Mouse (Mus musculus): ENCODE measurements around the gene C1qb.

The C1qb gene

GRCm38 (mm10) chr4:136893691-136894543 is 7.9 kb upstream of the C1qb start:
- DNase-seq = peak; percentile 37

GRCm38 (mm10) chr4:136892811-136893210 is 6.8 kb upstream of the C1qb start, which contains the start of gene C1qc:
Gene C1qc, minus strand, starts transcription at chr4:136893065.
- DNase-seq = no peak

GRCm38 (mm10) chr4:136892371-136892770 is 6.4 kb upstream of the C1qb start:
- no peak for DNase-seq

GRCm38 (mm10) chr4:136891115-136891514 is 5.1 kb upstream of the C1qb start:
- DNase-seq = no peak

- DNase-seq = no peak
Observed at GRCm38 (mm10) chr4:136889981-136890380, 4.0 kb upstream of the C1qb start.

GRCm38 (mm10) chr4:136887714-136888113 is 1.7 kb upstream of the C1qb start:
- DNase-seq = no peak

- DNase-seq = no peak
Observed at GRCm38 (mm10) chr4:136878601-136879000, 7.4 kb downstream of the C1qb start.

GRCm38 (mm10) chr4:136878171-136878570 is 7.8 kb downstream of the C1qb start:
- no peak for DNase-seq

GRCm38 (mm10) chr4:136876971-136877370 is 9.0 kb downstream of the C1qb start:
- peak; percentile 22 for DNase-seq

- no peak for DNase-seq
Observed at GRCm38 (mm10) chr4:136875012-136875411, 11.0 kb downstream of the C1qb start.

GRCm38 (mm10) chr4:136868371-136868770 is 17.6 kb downstream of the C1qb start:
- no peak for DNase-seq

- peak; percentile 27 for DNase-seq
Observed at GRCm38 (mm10) chr4:136867690-136868345, 18.2 kb downstream of the C1qb start.

GRCm38 (mm10) chr4:136865531-136865930 is 20.5 kb downstream of the C1qb start:
- no peak for DNase-seq

GRCm38 (mm10) chr4:136864751-136865470 is 21.1 kb downstream of the C1qb start:
- no peak for DNase-seq

GRCm38 (mm10) chr4:136863517-136863916 is 22.5 kb downstream of the C1qb start:
- no peak for DNase-seq

GRCm38 (mm10) chr4:136862411-136862810 is 23.6 kb downstream of the C1qb start:
- no peak for DNase-seq

GRCm38 (mm10) chr4:136861806-136862205 is 24.2 kb downstream of the C1qb start:
- DNase-seq = no peak

GRCm38 (mm10) chr4:136860022-136860421 is 26.0 kb downstream of the C1qb start:
- DNase-seq = no peak

GRCm38 (mm10) chr4:136855081-136855480 is 30.9 kb downstream of the C1qb start:
- no peak for DNase-seq

- DNase-seq = no peak
Observed at GRCm38 (mm10) chr4:136852989-136853388, 33.0 kb downstream of the C1qb start.

GRCm38 (mm10) chr4:136852119-136852518 is 33.9 kb downstream of the C1qb start:
- DNase-seq = no peak

GRCm38 (mm10) chr4:136848565-136848964 is 37.4 kb downstream of the C1qb start:
- no peak for DNase-seq

- no peak for DNase-seq
Observed at GRCm38 (mm10) chr4:136847166-136847565, 38.8 kb downstream of the C1qb start.

- DNase-seq = no peak
Observed at GRCm38 (mm10) chr4:136842802-136843201, 43.2 kb downstream of the C1qb start.

Measured in cerebellum, adult 9-11 months (tissue).